Mouse (Mus musculus) E14TG2a.4 (cell line): Measurements from ENCODE around the gene Mmp15.

Experiments used
- CTCF ChIP-seq: conservative IDR thresholded peaks from 2 replicates; pipeline ENCODE4 v1.5.1; 2014; ENCODE audit warnings: low read length
- NANOG ChIP-seq: IDR thresholded peaks from 2 replicates; pipeline ENCODE4 v1.6.1; 2014; ENCODE audit warnings: borderline replicate concordance, low read length, mixed read lengths

DNA sequence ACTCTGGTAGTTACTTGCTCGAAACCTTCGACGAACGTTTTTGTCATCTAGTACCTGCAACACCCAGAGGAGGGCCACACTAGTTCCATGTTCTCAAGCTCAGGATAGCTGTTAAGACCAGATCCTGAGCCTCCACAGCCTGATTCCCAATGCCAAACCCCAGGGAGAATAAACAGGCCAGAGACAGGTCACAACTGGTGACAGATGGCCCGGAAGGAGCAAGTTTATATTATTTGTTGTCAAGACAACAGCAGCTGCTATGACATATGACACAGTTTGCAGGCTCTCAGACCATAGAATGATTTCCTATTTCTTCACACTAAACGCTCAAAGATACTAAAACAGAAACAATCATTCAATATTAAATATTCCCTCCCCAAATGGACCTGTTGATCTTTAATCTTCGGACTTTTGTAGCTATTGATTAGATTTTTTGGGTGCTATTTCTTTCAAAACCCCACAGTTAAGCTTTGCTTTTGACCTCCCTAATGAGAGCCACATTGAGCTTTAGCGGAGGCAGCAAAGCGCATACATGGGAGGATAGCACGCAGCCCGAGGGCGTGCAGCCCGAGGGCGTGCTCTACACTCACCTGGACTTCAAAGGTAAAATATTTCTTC is 70.2 kb downstream of the Mmp15 start:
- TF ChIP-seq CTCF (no peak), NANOG (no peak)
